Mouse (Mus musculus): ENCODE results near the gene Slco2a1.
"Not testable (repeated sequence)": the region's sequence is repeated elsewhere in the genome, so short reads cannot be mapped to it uniquely, and the experiment has no call there.

Gene Slco2a1

GRCm38 (mm10) chr9:103082246-103082975, 93.9 kb downstream of the Slco2a1 start:
- in situ Hi-C loops (cut with MseI, MboI), result no loop called here

GRCm38 (mm10) chr9:103083405-103083804, 94.9 kb downstream of the Slco2a1 start:
- in situ Hi-C loops (cut with MseI, MboI), result no loop called here

- in situ Hi-C loops (cut with MseI, MboI), result no loop called here
Observed at GRCm38 (mm10) chr9:103086736-103087135, 98.2 kb downstream of the Slco2a1 start.

- in situ Hi-C loops (cut with MseI, MboI), result no loop called here
Observed at GRCm38 (mm10) chr9:103087301-103087700, 98.8 kb downstream of the Slco2a1 start.

- in situ Hi-C loops (cut with MseI, MboI), result no loop called here
Observed at GRCm38 (mm10) chr9:103088661-103089060, 100.1 kb downstream of the Slco2a1 start.

- in situ Hi-C loops (cut with MseI, MboI), result loop anchor here in 1 of 2 experiments (5.0 to 10.0 kb wide), 2 partner anchors 87 to 215 kb away; partner anchors contain the start of genes 1300017J02Rik and Topbp1
Observed at GRCm38 (mm10) chr9:103090116-103090875, 101.8 kb downstream of the Slco2a1 start.

GRCm38 (mm10) chr9:103091039-103091883, 102.7 kb downstream of the Slco2a1 start:
- in situ Hi-C loops (cut with MseI, MboI), result loop anchor here in 1 of 2 experiments (5.0 to 10.0 kb wide), 2 partner anchors 86 to 214 kb away; partner anchors contain the start of genes 1300017J02Rik and Topbp1

- in situ Hi-C loops (cut with MseI, MboI), result loop anchor here in 1 of 2 experiments (5.0 to 10.0 kb wide), 2 partner anchors 85 to 213 kb away; partner anchors contain the start of genes 1300017J02Rik and Topbp1
Observed at GRCm38 (mm10) chr9:103092248-103092647, 103.7 kb downstream of the Slco2a1 start.

- in situ Hi-C loops (cut with MseI, MboI), result loop anchor here in 1 of 2 experiments (5.0 to 10.0 kb wide), 2 partner anchors 84 to 211 kb away; partner anchors contain the start of genes 1300017J02Rik and Topbp1
Observed at GRCm38 (mm10) chr9:103093681-103094080, 105.2 kb downstream of the Slco2a1 start.

GRCm38 (mm10) chr9:103108341-103108798, 119.9 kb downstream of the Slco2a1 start:
- in situ Hi-C loops (cut with MseI, MboI), result not testable (repeated sequence)

GRCm38 (mm10) chr9:103108943-103109670, 120.6 kb downstream of the Slco2a1 start:
- in situ Hi-C loops (cut with MseI, MboI), result no loop called here

GRCm38 (mm10) chr9:103109911-103110310, 121.4 kb downstream of the Slco2a1 start:
- in situ Hi-C loops (cut with MseI, MboI), result loop anchor here in 1 of 2 experiments (10.0 kb wide), 1 partner anchor 195 kb away; the partner anchor contains the start of genes 1300017J02Rik and Topbp1

- in situ Hi-C loops (cut with MseI, MboI), result loop anchor here in 1 of 2 experiments (10.0 kb wide), 1 partner anchor 194 kb away; the partner anchor contains the start of genes 1300017J02Rik and Topbp1
Observed at GRCm38 (mm10) chr9:103110727-103111501, 122.4 kb downstream of the Slco2a1 start.

GRCm38 (mm10) chr9:103111621-103112470, 123.3 kb downstream of the Slco2a1 start, which contains the start of gene Rab6b:
Rab6b (plus strand) TSS chr9:103111787.
- in situ Hi-C loops (cut with MseI, MboI), result loop anchor here in 1 of 2 experiments (10.0 kb wide), 1 partner anchor 193 kb away; the partner anchor contains the start of genes 1300017J02Rik and Topbp1

GRCm38 (mm10) chr9:103112471-103113271, 124.2 kb downstream of the Slco2a1 start:
- in situ Hi-C loops (cut with MseI, MboI), result loop anchor here in 1 of 2 experiments (10.0 kb wide), 1 partner anchor 192 kb away; the partner anchor contains the start of genes 1300017J02Rik and Topbp1

GRCm38 (mm10) chr9:103113351-103113750, 124.8 kb downstream of the Slco2a1 start:
- in situ Hi-C loops (cut with MseI, MboI), result loop anchor here in 1 of 2 experiments (10.0 kb wide), 1 partner anchor 191 kb away; the partner anchor contains the start of genes 1300017J02Rik and Topbp1

GRCm38 (mm10) chr9:103114326-103114725, 125.8 kb downstream of the Slco2a1 start:
- in situ Hi-C loops (cut with MseI, MboI), result loop anchor here in 1 of 2 experiments (10.0 kb wide), 1 partner anchor 190 kb away; the partner anchor contains the start of genes 1300017J02Rik and Topbp1

Measured in mouse trophoblast stem cell (cell line).